Mouse (Mus musculus) left cerebral cortex, adult 6 months (tissue): ENCODE data around the gene Gm17026. TPM values are rescaled to one million over a fixed set of nuclear protein-coding genes. Genes with fewer than 3 reads are reported as not detected.

ENCODE experiments used
- long read RNA-seq, 2 experiments: library from polyadenylated mRNA; unstranded; transcript quantifications; one replicate each; pipeline ENCODE4 v2.0.0; 2019 to 2020
- polyA plus RNA-seq: library from polyadenylated mRNA; unstranded; fragments of <200 nt; fragmentation: Nextera tagmentation; gene quantifications from 2 replicates; pipeline ENCODE4 v1.2.3, GENCODE M21; 2021

Gm17026 gene
- not detected in 2 replicates for polyA plus RNA-seq
- long read RNA-seq, experiment 1, result 0 reads
- long read RNA-seq, experiment 2, result 0 reads

DNA sequence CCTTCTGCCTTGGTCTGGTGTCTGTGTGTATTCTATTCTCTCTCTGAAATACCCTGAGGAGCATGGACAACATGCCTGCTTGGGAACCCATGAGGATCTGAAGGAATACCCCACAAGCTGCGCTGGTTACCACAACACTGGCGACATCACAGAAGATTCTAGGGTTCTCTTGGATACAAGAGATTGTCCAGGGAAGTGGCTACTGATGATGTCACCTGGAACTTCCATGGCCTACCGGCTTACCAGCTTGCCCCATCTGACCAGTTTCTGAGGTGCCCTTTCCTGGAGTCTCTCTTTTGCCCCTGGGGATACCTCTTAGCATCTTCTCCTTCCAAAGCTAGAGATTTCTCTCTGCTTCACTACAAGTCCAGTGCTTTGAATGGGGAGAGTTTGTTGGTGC, at the start of gene Gm17026:
Gene Gm17026 (minus strand): TSS at position 101 of the 400 bp plus-strand sequence.

DNA sequence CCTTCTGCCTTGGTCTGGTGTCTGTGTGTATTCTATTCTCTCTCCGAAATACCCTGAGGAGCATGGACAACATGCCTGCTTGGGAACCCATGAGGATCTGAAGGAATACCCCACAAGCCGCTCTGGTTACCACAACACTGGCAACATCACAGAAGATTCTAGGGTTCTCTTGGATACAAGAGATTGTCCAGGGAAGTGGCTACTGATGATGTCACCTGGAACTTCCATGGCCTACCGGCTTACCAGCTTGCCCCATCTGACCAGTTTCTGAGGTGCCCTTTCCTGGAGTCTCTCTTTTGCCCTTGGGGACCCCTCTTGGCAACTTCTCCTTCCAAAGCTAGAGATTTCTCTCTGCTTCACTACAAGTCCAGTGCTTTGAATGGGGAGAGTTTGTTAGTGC, 37.4 kb upstream of the Gm17026 start, which contains the start of gene Gm9611:
Gene Gm9611 (minus strand): TSS at position 101 of the 400 bp plus-strand sequence.

Other genes with a start within 250 kb of the Gm17026 start
- gene Gm7951, start 142.7 kb downstream of the Gm17026 start, polyA plus RNA-seq, result not detected in 2 replicates
- gene Gm17027, start 97.4 kb downstream of the Gm17026 start, polyA plus RNA-seq, result not detected in 2 replicates
- not detected in 2 replicates for gene Gm3573, start 69.3 kb downstream of the Gm17026 start, polyA plus RNA-seq
- gene Gm9611, start 37.3 kb upstream of the Gm17026 start, polyA plus RNA-seq, result not detected in 2 replicates
- not detected in 2 replicates for gene Gm7995, start 50.2 kb upstream of the Gm17026 start, polyA plus RNA-seq
- not detected in 2 replicates for gene Gm8005, start 179.6 kb upstream of the Gm17026 start, polyA plus RNA-seq
- not detected in 2 replicates for gene Gm8011, start 203.8 kb upstream of the Gm17026 start, polyA plus RNA-seq
- gene Gm8020, start 242.3 kb upstream of the Gm17026 start, polyA plus RNA-seq, result not detected in 2 replicates